Mouse (Mus musculus) naive thymus-derived CD4-positive, alpha-beta T cell, adult 2 months (primary cell): ENCODE results near the gene Tmem54.
A peak's percentile ranks its signal among the peaks of the same experiment; 100 is the strongest.

ENCODE experiments used
- DNase-seq: peaks from one replicate; pipeline ENCODE4 v3.0.0-alpha.2; 2011; ENCODE audit warnings: low read depth

The Tmem54 gene

DNA sequence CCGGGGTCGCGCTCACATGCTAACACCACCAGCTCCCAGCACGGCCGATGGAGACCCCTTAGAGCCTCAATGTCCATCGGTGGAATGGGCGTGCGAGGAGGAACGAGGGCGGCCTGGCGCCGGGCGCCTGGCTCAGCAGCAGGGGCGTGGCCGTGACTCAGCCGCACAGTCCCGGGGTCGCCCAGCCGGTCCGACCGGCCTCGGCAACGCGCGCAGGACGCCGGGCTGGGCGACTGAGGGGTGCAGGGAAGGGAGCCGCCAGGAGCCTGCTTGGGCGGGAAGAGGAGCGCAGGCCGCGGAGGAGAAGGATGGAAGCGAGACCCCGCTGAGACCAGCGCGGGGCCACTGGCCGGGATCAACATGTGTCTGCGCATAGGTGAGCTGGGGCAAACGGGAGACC lies at the start of gene Tmem54:
Gene Tmem54 (plus strand): TSS at position 193 of the 400 bp plus-strand sequence.
- no peak for DNase-seq

- DNase-seq = no peak
Measured at GRCm38 (mm10) chr4:129055562-129055961, 49.8 kb upstream of the Tmem54 start.

GRCm38 (mm10) chr4:129057533-129058206 lies 47.7 kb upstream of the Tmem54 start:
- DNase-seq = peak; percentile 96

DNA sequence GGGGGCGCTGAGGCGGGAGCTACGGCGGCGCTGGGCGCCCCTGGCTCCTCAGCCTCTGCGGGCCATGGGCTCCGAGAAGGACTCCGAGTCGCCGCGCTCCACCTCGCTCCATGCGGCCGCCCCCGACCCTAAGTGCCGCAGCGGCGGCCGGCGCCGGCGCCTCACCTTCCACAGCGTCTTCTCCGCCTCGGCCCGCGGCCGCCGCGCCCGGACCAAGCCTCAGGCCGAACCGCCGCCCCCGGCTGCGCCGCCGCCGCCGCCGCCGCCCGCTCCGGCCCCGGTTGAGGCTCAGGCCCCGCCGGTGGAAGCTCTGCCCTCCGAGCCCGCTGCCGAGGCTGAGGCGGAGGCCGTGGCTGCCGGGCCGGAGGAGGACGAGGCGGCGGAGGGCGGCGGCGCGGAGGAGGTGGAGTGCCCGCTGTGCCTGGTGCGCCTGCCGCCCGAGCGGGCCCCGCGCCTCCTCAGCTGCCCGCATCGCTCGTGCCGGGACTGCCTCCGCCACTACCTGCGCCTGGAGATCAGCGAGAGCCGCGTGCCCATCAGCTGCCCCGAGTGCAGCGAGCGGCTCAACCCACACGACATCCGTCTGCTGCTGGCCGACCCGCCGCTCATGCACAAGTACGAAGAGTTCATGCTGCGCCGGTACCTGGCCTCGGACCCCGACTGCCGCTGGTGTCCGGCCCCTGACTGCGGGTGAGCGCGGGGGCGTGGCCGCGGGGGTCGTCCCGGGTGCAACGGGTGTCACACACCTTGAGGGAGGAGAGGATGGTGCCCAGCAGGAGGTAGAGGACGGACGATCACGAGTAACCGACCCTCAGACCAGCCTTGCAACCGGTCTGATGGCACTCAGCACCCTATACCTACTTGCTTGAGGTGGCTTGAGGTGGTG lies 46.9 kb upstream of the Tmem54 start, which contains the start of gene Rnf19b:
Gene Rnf19b (plus strand): TSS at position 65 of the 886 bp plus-strand sequence.
- peak; percentile 64 for DNase-seq

GRCm38 (mm10) chr4:129059125-129059551 lies 46.2 kb upstream of the Tmem54 start:
- peak; percentile 63 for DNase-seq

DNA sequence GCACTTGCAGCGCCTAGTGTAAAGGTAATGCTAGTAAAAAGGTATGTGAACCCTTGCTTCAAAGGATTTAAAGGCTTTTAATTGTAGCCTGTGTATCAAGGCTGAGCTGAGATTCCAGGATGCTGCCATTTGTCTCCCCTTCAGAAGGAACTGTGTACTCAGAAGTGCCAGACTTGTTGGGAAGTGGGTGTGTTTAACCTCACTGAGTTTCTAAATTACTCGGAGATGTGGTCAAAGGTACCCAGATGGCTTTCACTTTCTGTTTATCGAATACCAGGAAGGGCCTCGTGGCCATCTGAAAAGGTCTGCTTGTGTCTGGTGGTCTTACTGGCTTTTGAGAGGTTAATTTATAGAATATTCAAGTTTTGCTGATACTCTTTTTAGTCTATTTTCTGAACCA lies 45.4 kb upstream of the Tmem54 start:
- peak; percentile 49 for DNase-seq

GRCm38 (mm10) chr4:129061486-129061885 lies 43.9 kb upstream of the Tmem54 start:
- DNase-seq = no peak

DNA sequence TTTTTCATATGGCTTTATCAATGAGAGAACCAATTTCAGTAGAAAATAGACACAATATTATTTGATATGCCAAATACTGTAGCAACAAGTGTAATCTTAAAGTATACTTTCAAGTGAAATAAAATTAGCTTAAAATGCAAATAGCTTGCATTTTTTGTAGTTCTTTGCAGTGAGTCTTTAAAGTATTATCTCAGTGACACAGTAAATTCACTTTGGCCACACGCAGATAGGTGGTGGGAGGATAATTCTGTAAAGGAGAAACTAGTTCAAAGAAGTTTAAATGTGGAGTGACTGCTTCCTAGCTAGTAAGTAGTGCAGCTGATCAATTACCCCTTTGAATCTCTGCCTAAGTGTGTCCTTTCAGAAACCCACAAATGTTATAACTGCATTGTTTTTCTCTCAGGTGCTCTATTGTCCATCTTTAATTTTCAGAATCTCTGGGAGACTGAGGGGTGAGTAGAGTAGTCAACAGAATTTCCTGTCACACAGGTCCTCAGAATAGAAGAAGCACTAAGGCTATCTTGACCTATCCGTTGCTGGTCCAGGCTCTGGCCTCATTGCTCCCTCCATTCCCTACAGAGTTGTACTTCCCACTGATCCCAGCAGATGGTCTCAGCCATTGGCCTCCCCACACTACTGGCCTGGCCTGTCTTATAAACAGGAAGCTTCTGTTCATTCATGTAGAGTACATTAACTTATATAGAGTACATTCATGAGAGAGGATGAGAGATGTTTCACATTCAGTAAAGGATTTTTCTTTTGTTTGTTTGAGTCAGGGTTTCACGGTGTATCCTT lies 42.9 kb upstream of the Tmem54 start:
- no peak for DNase-seq

DNA sequence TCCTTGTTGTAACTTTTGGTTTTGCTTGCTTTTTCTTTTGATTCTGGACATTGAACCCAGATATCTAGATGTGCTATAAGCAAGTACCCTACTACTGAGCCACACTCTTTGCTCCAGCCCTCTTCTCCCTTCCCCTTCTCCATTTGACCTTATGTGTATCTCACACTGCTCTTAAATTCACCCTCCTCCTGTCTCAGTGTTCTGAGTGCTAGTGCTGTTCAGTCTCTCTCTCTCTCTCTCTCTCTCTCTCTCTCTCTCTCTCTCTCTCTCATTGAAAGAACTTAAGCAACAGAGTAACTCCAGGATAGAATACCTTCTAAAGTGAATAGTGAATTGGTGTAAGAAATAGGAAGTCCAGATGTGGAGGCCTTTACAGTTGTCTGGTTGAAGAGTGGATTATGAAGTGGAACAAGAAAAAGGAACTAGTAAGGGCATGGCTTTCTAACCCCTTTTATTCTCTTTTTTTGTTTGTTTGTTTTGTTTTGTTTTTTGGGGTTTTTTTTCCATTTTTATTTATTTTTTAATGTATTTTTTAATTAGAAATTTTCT lies 39.6 kb upstream of the Tmem54 start:
- DNase-seq = no peak

DNA sequence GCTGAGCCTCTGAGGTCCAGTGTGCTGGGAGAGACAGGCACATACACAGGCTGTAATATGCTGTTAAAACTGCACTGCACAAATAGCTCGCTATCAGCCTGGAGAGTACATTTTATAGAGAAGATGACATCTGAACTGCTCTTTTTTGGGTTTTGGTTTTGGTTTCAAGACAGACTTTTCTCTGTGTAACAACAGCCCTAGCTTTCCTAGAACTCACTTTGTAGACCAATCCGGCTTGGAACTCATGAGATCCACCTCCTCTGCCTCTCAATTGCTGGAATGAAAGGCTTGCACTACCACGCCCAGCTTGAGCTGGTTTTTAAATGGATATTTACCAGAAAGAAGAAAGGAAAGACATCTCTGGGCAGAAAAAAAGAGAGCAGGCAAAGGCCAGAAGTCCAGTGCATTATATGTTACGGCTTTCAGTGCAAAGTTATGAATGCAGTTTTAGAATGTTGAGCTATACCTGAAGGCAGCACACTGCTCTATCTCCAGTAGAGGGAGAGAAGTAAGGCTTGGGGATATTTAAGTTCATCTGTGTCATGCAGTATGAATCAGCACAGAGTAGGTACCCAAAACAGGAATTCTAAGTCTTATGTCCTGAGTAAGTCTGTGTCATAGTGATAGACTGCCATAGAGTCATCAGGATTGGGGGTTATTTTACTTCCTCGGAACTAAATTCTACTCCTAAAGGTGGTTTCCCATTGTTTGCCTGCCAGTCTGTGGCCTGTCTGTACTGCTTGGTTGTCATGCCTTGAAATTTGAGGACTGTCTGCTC lies 37.5 kb upstream of the Tmem54 start:
- DNase-seq = no peak

DNA sequence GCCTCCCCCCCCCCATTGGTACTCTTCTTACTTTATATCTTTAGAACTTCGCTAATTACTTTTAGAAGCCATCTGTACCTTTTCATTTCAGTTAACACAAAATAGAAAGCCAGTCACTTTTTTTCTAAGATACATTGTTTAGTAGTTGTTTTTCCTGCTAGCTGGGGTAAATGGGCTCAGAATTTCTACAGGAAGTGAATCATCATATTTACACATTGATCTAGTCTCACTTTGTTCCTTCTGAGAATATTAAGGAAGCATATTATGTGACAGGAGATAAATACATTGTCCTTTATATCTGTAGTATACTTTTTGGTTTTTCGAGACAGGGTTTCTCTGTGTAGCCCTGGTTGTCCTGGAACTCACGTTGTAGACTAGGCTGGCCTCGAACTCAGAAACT lies 36.5 kb upstream of the Tmem54 start:
- no peak for DNase-seq

DNA sequence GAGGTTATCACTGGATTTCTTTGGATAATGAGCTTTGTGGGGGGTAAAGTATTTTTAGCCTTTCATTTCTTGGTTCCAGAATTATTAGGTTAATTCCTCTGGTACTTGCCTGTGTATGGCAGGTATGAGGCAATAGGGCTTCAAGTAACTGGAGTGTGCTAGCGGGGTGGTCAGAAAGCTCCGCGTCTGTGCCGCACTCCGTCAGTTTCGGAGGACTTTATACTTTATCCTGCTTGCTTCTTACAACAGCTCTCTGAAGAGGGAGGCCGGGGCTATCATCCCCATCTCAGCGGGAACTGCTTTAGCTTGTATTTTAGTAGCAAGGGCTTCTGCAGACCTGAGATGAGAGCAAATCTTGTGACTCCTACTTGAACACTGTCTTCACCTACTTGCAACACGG lies 26.2 kb upstream of the Tmem54 start:
- no peak for DNase-seq

- no peak for DNase-seq
Measured at GRCm38 (mm10) chr4:129081041-129081440, 24.3 kb upstream of the Tmem54 start.

- DNase-seq = no peak
Measured at GRCm38 (mm10) chr4:129081512-129081911, 23.8 kb upstream of the Tmem54 start.

DNA sequence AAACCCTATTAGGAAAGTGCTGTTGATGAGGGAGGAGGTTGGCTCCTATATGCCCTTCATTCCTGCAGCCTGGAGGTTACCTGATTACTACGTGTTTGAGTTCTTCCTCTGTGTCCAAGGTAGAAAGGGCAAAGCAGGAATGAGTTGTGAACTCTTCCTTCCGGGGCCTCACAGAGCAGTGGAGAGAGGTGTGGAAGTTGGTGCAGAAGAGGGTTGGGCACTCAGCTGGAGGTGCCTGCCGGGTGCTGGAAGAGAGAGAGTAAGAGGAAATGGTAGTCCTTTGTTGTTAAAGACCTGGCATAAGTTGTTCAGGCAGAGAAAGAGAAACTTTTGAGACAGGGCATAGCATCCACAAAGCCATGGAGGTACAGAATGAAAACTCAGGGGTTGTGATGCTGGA lies 23.4 kb upstream of the Tmem54 start:
- DNase-seq = no peak

GRCm38 (mm10) chr4:129082379-129083115 lies 22.8 kb upstream of the Tmem54 start:
- DNase-seq = peak; percentile 78

- no peak for DNase-seq
Measured at GRCm38 (mm10) chr4:129084896-129085295, 20.5 kb upstream of the Tmem54 start.

DNA sequence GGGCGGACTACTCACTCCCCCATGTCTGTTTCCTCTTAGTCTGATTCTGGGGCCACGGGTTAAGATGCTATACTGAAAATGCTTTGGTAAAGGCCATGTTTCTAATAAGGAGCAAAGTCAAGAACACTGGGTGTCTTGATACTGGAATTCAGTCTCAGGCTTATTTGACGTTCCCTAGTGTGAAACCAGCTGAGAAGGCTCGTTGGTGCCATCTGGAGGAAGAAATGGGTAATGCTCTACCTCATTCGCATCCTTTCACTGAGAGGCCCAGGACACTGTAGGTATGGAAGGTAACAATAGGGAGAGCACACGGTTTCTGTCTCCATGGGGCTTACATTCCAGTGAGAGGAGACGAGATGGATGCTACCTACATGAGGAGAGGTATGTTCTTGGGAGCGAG lies 19.3 kb upstream of the Tmem54 start:
- peak; percentile 88 for DNase-seq

GRCm38 (mm10) chr4:129087850-129088249 lies 17.5 kb upstream of the Tmem54 start:
- DNase-seq = no peak

GRCm38 (mm10) chr4:129095276-129095675 lies 10.1 kb upstream of the Tmem54 start:
- no peak for DNase-seq

GRCm38 (mm10) chr4:129097006-129097405 lies 8.3 kb upstream of the Tmem54 start:
- no peak for DNase-seq
